Mouse (Mus musculus) E14TG2a.4 (cell line): Measurements from ENCODE around the gene Trim24.

ENCODE experiments used
- CTCF ChIP-seq: conservative IDR thresholded peaks from 2 replicates; pipeline ENCODE4 v1.5.1; 2014; ENCODE audit warnings: low read length
- NANOG ChIP-seq: IDR thresholded peaks from 2 replicates; pipeline ENCODE4 v1.6.1; 2014; ENCODE audit warnings: borderline replicate concordance, low read length, mixed read lengths
- POU5F1 ChIP-seq: IDR thresholded peaks from 2 replicates; pipeline ENCODE4 v1.6.1; 2014; ENCODE audit warnings: low read length, borderline replicate concordance

DNA sequence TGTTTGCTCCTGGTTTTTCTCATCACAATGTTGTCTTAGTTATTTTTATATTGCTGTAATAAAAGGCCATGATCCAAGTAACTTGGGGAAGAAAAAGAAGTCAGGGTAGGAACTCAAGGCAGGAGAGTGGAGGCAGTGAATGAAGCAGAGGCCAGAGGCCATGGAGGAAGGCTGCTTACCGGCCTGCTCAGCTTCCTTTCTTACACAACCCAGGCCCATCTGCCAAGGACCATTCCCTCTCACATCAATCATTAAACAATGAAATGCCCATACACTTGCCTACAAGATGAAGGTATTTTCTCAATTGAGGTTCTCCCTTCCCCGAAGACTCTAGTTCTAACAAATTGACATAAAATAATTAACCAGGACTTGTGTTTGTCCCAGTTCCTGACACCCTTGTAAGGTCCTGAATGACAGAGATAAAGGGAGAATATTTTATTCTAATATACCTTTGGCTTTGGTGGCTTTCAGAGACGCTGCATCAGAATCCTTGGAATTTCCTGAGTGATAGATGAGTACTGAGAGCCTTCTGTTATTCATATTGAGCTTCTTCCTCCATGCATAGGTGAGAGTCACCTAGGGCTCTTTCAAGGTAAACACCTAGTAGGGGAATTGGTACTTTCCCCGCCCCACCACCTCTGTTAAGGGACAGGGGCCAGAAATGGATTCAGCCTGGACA is 13.3 kb upstream of the Trim24 start:
- TF ChIP-seq CTCF (no peak), POU5F1 (peak; percentile 59; the same call in 1 of the 2 replicates), NANOG (peak; percentile 86)
